Mouse (Mus musculus) subcutaneous adipose tissue, adult 2 months (tissue): Measurements from ENCODE around the gene Snx13. TPM values are rescaled to one million over a fixed set of nuclear protein-coding genes. Genes with fewer than 3 reads are reported as not detected.

Experiments used
- polyA plus RNA-seq: library from polyadenylated mRNA; depleted of rRNA; stranded (reverse); fragments of >200 nt; gene quantifications from 2 replicates; pipeline ENCODE4 v1.2.3, GENCODE M21; 2012; ENCODE audit warnings: low replicate concordance; rRNA removed

The Snx13 gene
- 7.5 and 7.6 TPM in 2 replicates for polyA plus RNA-seq

DNA sequence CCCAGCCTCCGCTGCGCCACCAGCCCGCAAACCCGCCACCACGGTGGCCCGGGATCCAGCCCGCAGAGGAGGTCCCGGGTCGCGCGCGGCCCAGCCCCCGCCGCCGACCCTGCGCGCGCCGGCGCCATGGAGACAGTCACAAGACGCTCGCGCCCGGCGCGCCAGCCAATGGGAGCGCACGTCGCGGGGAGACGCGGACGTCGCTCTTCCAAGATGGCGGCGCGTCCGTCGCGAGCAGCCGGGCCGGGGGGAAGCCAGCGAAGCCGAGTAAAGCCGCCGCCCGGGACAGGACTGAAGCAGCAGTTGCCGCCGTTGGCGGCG is at the start of gene Snx13:
TSS of gene Snx13 (plus strand) at position 188 of the 321 bp plus-strand sequence.

Other genes with a start within 250 kb of the Snx13 start
- gene Hdac9, start 130.1 kb upstream of the Snx13 start, polyA plus RNA-seq: 8.8 and 9.5 TPM in 2 replicates
- gene Prps1l1, start 62.4 kb upstream of the Snx13 start, polyA plus RNA-seq: not detected in 2 replicates